Mouse (Mus musculus): Measurements from ENCODE around the gene Nrgn. TPM values are rescaled to one million over a fixed set of nuclear protein-coding genes. Genes with fewer than 3 reads are reported as not detected.

Gene Nrgn
- polyA plus RNA-seq (2015; fragmentation: Nextera tagmentation; extraction: Ambion mirVana) = 1.1 and 1.5 TPM in 2 replicates

GRCm38 (mm10) chr9:37552536-37553293, at the start of gene Nrgn:
Gene Nrgn (minus strand): TSS chr9:37552904.

GRCm38 (mm10) chr9:37554838-37555748, 2.4 kb upstream of the Nrgn start, which contains the start of gene Siae:
Gene Siae (plus strand): TSS chr9:37555698.

DNA sequence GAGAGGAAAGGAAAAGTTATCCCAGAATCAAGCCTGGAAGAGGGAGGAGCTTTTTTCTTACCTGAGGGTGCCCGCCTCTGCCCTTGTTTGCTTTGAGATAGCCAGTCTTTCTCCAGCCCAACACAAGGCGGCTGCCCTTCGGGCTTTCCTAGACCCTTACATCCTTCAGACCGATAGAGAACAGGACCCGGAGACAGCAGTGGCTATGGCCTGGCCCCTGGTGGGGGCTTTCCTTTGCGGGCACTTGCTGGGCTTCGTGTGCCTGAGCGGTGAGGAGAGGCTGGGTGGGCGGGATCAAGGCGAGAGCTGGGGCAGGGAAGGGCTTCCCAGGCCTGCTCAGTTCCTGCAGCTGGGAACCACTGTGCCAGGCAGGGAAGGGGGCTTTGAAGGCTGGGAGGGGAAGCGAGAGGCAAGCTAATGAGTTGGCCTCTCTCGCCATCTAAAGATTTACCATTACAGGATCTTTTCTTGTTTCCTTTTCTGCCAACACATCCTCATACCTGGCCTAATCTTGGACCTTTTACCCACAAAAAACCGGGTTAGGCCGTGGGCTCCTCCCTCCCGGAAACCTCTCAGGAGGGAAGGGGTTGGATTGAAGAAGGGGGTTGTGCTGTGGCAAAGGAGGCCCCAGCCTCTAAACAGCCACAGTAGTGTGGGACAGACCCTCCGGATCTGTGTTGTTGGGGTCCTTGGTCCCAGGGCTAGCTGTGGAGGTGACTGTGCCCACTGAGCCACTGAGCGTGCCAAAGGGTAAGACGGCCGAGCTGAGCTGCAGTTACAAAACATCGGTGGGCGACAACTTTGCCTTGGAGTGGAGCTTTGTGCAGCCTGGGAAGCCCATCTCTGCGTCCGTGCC, 13.3 kb downstream of the Nrgn start, which contains the start of gene Vsig2:
TSS of gene Vsig2 (plus strand) at position 86 of the 856 bp plus-strand sequence.

GRCm38 (mm10) chr9:37527396-37528224, 25.1 kb downstream of the Nrgn start, which contains the start of gene Esam:
Gene Esam (plus strand): TSS chr9:37528078.

Other genes starting within 250 kb of the Nrgn start
- 2.3 and 2.4 TPM in 2 replicates for gene Ccdc15, start 204.5 kb downstream of the Nrgn start, polyA plus RNA-seq (2015; fragmentation: Nextera tagmentation; extraction: Ambion mirVana)
- 0.09 and 0.10 TPM in 2 replicates for gene Hepacam, start 185.6 kb downstream of the Nrgn start, polyA plus RNA-seq (2015; fragmentation: Nextera tagmentation; extraction: Ambion mirVana)
- 14.9 and 16.8 TPM in 2 replicates for gene Robo4, start 151.0 kb downstream of the Nrgn start, polyA plus RNA-seq (2015; fragmentation: Nextera tagmentation; extraction: Ambion mirVana)
- not detected in 2 replicates for gene Robo3, start 119.7 kb downstream of the Nrgn start, polyA plus RNA-seq (2015; fragmentation: Nextera tagmentation; extraction: Ambion mirVana)
- 6.5 and 7.9 TPM in 2 replicates for gene Msantd2, start 63.6 kb downstream of the Nrgn start, polyA plus RNA-seq (2015; fragmentation: Nextera tagmentation; extraction: Ambion mirVana)
- 51.3 and 58.9 TPM in 2 replicates for gene Esam, start 24.8 kb downstream of the Nrgn start, polyA plus RNA-seq (2015; fragmentation: Nextera tagmentation; extraction: Ambion mirVana)
- gene Vsig2, start 13.6 kb downstream of the Nrgn start, polyA plus RNA-seq (2015; fragmentation: Nextera tagmentation; extraction: Ambion mirVana) = 1.3 and 2.1 TPM in 2 replicates
- gene Siae, start 2.8 kb upstream of the Nrgn start, polyA plus RNA-seq (2015; fragmentation: Nextera tagmentation; extraction: Ambion mirVana) = 4.0 and 5.3 TPM in 2 replicates
- gene Spa17, start 60.8 kb upstream of the Nrgn start, polyA plus RNA-seq (2015; fragmentation: Nextera tagmentation; extraction: Ambion mirVana) = 7.2 and 7.3 TPM in 2 replicates
- gene Tbrg1, start 104.4 kb upstream of the Nrgn start, polyA plus RNA-seq (2015; fragmentation: Nextera tagmentation; extraction: Ambion mirVana) = 89.1 and 99.7 TPM in 2 replicates
- 0.58 TPM in 1 of 2 replicates, not detected in the other for gene Panx3, start 116.3 kb upstream of the Nrgn start, polyA plus RNA-seq (2015; fragmentation: Nextera tagmentation; extraction: Ambion mirVana)
- gene Olfr160, start 163.3 kb upstream of the Nrgn start, polyA plus RNA-seq (2015; fragmentation: Nextera tagmentation; extraction: Ambion mirVana) = not detected in 2 replicates
- gene Olfr874, start 192.2 kb upstream of the Nrgn start, polyA plus RNA-seq (2015; fragmentation: Nextera tagmentation; extraction: Ambion mirVana) = not detected in 2 replicates
- gene Olfr875, start 219.0 kb upstream of the Nrgn start, polyA plus RNA-seq (2015; fragmentation: Nextera tagmentation; extraction: Ambion mirVana) = not detected in 2 replicates

Data from skeletal muscle tissue, postnatal 0 days (tissue).